Mouse (Mus musculus) ovary, adult 2 months (tissue): ENCODE data around the gene Pclaf. TPM values are rescaled to one million over a fixed set of nuclear protein-coding genes. Genes with fewer than 3 reads are reported as not detected.

ENCODE experiments used
- polyA plus RNA-seq: library from polyadenylated mRNA; depleted of rRNA; stranded (reverse); fragments of >200 nt; gene quantifications from 2 replicates; pipeline ENCODE4 v1.2.3, GENCODE M21; 2012; rRNA removed

The Pclaf gene
- polyA plus RNA-seq = 0.62 and 2.9 TPM in 2 replicates

GRCm38 (mm10) chr9:65890143-65890628 is at the start of gene Pclaf:
TSS of gene Pclaf (plus strand) at chr9:65890237.

GRCm38 (mm10) chr9:65908394-65909300 is 18.6 kb downstream of the Pclaf start, which contains the start of the genes Trip4 and Csnk1g1:
TSS of gene Trip4 (minus strand) at chr9:65908794.
TSS of gene Csnk1g1 (plus strand) at chr9:65908924.

Other genes with a start within 250 kb of the Pclaf start
- 163 and 183 TPM in 2 replicates for gene Oaz2, start 222.2 kb upstream of the Pclaf start, polyA plus RNA-seq
- gene Zfp609, start 62.7 kb upstream of the Pclaf start, polyA plus RNA-seq = 7.0 and 8.9 TPM in 2 replicates
- gene Trip4, start 18.6 kb downstream of the Pclaf start, polyA plus RNA-seq = 6.7 and 8.8 TPM in 2 replicates
- 4.9 and 5.1 TPM in 2 replicates for gene Csnk1g1, start 18.7 kb downstream of the Pclaf start, polyA plus RNA-seq
- gene Ppib, start 170.0 kb downstream of the Pclaf start, polyA plus RNA-seq = 235 and 276 TPM in 2 replicates
- 1.5 and 2.3 TPM in 2 replicates for gene Snx22, start 179.5 kb downstream of the Pclaf start, polyA plus RNA-seq
- gene Snx1, start 236.3 kb downstream of the Pclaf start, polyA plus RNA-seq = 38.3 and 43.3 TPM in 2 replicates
- gene Ciao2a, start 236.4 kb downstream of the Pclaf start, polyA plus RNA-seq = 5.2 and 6.6 TPM in 2 replicates